ENCODE assay signal across 23 mouse cellular contexts in the genomic region with DNA sequence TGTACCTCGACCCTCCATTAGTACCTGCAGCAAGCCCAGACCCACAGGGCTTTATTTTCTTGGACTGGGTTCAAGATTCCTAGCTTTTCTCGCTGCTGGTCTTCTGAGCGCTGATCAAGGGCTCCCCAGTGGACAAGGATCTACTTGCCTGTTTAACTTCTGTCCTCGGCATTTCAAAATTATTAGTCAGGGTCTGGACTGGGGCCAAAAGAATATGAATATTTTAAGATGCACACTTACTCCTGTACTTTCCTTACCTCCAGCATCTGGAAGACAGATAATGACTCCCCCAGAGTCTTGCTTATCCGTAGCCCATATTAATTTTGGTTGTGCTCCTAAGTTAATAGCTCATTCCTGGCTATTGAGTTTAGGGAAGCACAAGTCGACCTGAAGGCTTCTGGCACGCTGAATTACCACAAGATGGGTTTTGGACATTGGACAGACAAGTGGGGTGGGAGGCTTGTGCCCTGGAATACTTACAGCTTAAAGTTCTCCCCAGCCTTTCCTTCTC.
"Had no signal": no experiment of that assay in that cellular context is flagged by ENCODE, and none has a peak within 500 bp of the region (broad histone marks: within the 10 kb centered on the region; RNA-seq: fewer than 3 reads in every experiment).

No protein-coding gene starts in this region.

- H3K27ac ChIP-seq: heart, embryonic 10.5 days; hindbrain, embryonic 10.5 days; hindbrain, embryonic 12.5 days; hindbrain, embryonic 14.5 days; intestine, embryonic 15.5 days; layer of hippocampus, adult 2 months; left cerebral cortex, adult 2 months; limb, embryonic 15.5 days; liver, embryonic 12.5 days; liver, embryonic 14.5 days had no signal

- H3K9ac ChIP-seq: heart, embryonic 12.5 days; hindbrain, embryonic 12.5 days; hindbrain, embryonic 14.5 days; intestine, embryonic 15.5 days; limb, embryonic 15.5 days; liver, embryonic 12.5 days; liver, embryonic 14.5 days had no signal

- H3K9me3 ChIP-seq: heart, embryonic 10.5 days; heart, embryonic 12.5 days; hindbrain, embryonic 10.5 days; hindbrain, embryonic 12.5 days; intestine, embryonic 15.5 days; limb, embryonic 15.5 days; liver, embryonic 12.5 days had no signal

- DNase-seq: gastrocnemius, postnatal 14 days; heart, adult 18-20 months; heart, postnatal 10 days; heart, postnatal 4 days; kidney, adult 18-20 months; kidney, adult 8-10 months; kidney, postnatal 10 days; kidney, postnatal 25 days; kidney, postnatal 4 days had no signal

- H3K4me3 ChIP-seq: heart, embryonic 10.5 days; heart, embryonic 12.5 days; hindbrain, embryonic 10.5 days; hindbrain, embryonic 12.5 days; intestine, embryonic 15.5 days; layer of hippocampus, adult 2 months; left cerebral cortex, adult 2 months; limb, embryonic 15.5 days; liver, embryonic 12.5 days had no signal

- ATAC-seq: hindbrain, embryonic 16.5 days; inflammation-experienced regulatory T-cells, adult 6 months; intestine, embryonic 15.5 days; intestine, postnatal 0 days; liver, embryonic 12.5 days had no signal

- H3K4me2 ChIP-seq: heart, embryonic 12.5 days; hindbrain, embryonic 12.5 days; hindbrain, embryonic 14.5 days; intestine, embryonic 15.5 days; limb, embryonic 15.5 days; liver, embryonic 12.5 days had no signal

- H3K36me3 ChIP-seq: heart, embryonic 10.5 days; heart, embryonic 12.5 days; hindbrain, embryonic 10.5 days; hindbrain, embryonic 12.5 days; intestine, embryonic 15.5 days; limb, embryonic 15.5 days; liver, embryonic 12.5 days had no signal

- H3K4me1 ChIP-seq: heart, embryonic 10.5 days; heart, embryonic 12.5 days; hindbrain, embryonic 10.5 days; hindbrain, embryonic 12.5 days; intestine, embryonic 15.5 days; liver, embryonic 12.5 days had no signal

- H3K27me3 ChIP-seq: heart, embryonic 12.5 days; hindbrain, embryonic 12.5 days; intestine, embryonic 15.5 days; limb, embryonic 15.5 days; liver, embryonic 12.5 days had no signal
